Mouse (Mus musculus) G1E (cell line): ENCODE measurements around the gene Ckap2l. TPM values are rescaled to one million over a fixed set of nuclear protein-coding genes. Genes with fewer than 3 reads are reported as not detected.

ENCODE experiments used
- ATAC-seq: 2 replicates; pipeline ENCODE4 v1.8.0; 2016; ENCODE audit warnings: mild to moderate bottlenecking; ENCODE audit not compliant: insufficient number of reproducible peaks, poor library complexity, low FRiP score, severe bottlenecking; ENCODE audit errors: extremely low read depth
- DNase-seq: peaks from one replicate; pipeline ENCODE4 v3.0.0; 2012; ENCODE audit warnings: low spot score
- H3K27me3 ChIP-seq: 2 replicates; pipeline ENCODE4 v1.6.1; 2012; ENCODE audit warnings: mild to moderate bottlenecking, low read length, inconsistent platforms; ENCODE audit not compliant: insufficient read depth
- H3K36me3 ChIP-seq: replicated peaks from 2 replicates; pipeline ENCODE3; 2012; ENCODE audit warnings: mild to moderate bottlenecking, inconsistent platforms
- H3K4me1 ChIP-seq: 2 replicates; pipeline ENCODE4 v1.6.1; 2012; ENCODE audit warnings: low read depth, low read length, inconsistent platforms, mixed read lengths; ENCODE audit not compliant: insufficient read depth
- H3K4me3 ChIP-seq: 2 replicates; pipeline ENCODE4 v1.5.1; 2012; ENCODE audit warnings: low read depth, mild to moderate bottlenecking, inconsistent platforms, low read length, moderate library complexity, mixed read lengths
- H3K9me3 ChIP-seq: replicated peaks from 2 replicates; pipeline ENCODE4 v1.6.1; 2012; ENCODE audit warnings: inconsistent platforms
- CTCF ChIP-seq: IDR thresholded peaks from 2 replicates; pipeline ENCODE4 v1.5.1; 2012; ENCODE audit warnings: low read depth, low read length, inconsistent platforms, mixed read lengths
- GATA1 ChIP-seq: IDR thresholded peaks from 2 replicates; pipeline ENCODE4 v1.6.1; 2012; ENCODE audit warnings: borderline replicate concordance, low read length, inconsistent platforms, mixed read lengths
- GATA2 ChIP-seq: IDR thresholded peaks from 2 replicates; pipeline ENCODE4 v1.6.1; 2012; ENCODE audit warnings: low read depth, low read length, inconsistent platforms, borderline replicate concordance
- POLR2AphosphoS5 ChIP-seq: IDR thresholded peaks from 2 replicates; pipeline ENCODE4 v1.6.1; 2012; ENCODE audit warnings: low read depth, low read length, inconsistent platforms; ENCODE audit not compliant: insufficient replicate concordance
- TAL1 ChIP-seq: conservative IDR thresholded peaks from 2 replicates; pipeline ENCODE4 v1.6.1; 2012; ENCODE audit warnings: low read depth, low read length, inconsistent platforms, mixed read lengths
- polyA plus RNA-seq: library from polyadenylated mRNA; stranded (reverse); fragments of >175 nt; gene quantifications from 2 replicates; pipeline ENCODE4 v1.2.3, GENCODE M21; 2012
- total RNA-seq, 2 experiments: library from RNA; stranded (forward) in 1 of 2; stranded (reverse) in 1 of 2; fragments of 200-1000 nt in 1 of 2; fragments of >200 nt in 1 of 2; fragmentation: Nextera tagmentation in 1 of 2; gene quantifications; 2 replicates each; pipeline ENCODE4 v1.2.3; 2014 to 2017

Ckap2l gene
- total and polyA plus RNA-seq, 3 experiments, result 40.5 to 180 (median 60.2) TPM

DNA sequence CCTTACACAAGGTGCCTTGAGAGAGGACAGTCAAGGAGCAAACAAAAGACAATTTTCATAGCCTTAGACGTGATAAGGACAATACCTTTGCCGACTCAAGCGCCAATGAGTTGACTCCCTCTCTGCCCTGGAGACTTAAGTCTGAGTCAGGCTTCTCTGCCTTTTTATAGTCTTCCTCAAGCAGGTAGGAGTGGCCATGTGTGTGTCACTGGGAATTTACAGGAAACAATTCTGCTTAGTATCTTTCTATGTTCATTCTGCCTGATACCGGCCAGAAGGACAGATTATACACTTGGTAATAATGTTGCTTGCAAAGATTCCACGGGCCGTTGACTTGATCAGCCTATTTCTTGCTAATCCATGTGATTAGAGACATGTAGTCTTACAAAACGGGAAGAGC is 12.8 kb upstream of the Ckap2l start, which contains the start of gene Il1a:
Gene Il1a (minus strand): TSS at position 137 of the 400 bp plus-strand sequence.
- no peak for TF ChIP-seq GATA2
- no peak for TF ChIP-seq POLR2AphosphoS5
- no peak for TF ChIP-seq CTCF
- TF ChIP-seq GATA1, result no peak
- TF ChIP-seq TAL1, result no peak
- Histone ChIP-seq H3K27me3 (peaks cover 30% of the 10 kb centered on the region), H3K4me1 (peaks cover 8% of the 10 kb centered on the region; the same call in 1 of the 2 replicates), H3K36me3 (no peaks in the 10 kb centered on the region), H3K9me3 (no peaks in the 10 kb centered on the region), H3K4me3 (no peak within 1 kb of the TSS)
- DNase-seq (no peak), ATAC-seq (no peak)

DNA sequence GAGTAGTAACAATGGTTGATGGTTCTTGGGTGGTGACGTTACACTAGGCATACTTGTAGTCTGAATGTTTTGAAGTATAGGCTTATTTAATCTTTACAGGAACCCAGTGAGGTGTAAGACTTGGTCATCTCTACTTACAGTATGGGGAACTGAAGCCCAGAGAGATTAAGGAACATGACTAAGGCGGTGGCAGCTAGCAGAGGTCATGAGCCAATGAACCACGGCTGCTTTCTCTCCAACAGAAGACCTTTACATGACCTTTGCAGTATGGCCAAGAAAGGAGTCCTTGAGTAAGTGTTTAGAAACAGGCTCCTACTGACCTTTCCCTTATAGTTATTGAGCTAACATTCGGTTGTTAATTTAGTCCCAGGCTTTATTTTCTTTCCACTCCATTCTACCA is 9.0 kb upstream of the Ckap2l start:
- Histone ChIP-seq H3K36me3 (no peaks in the 10 kb centered on the region), H3K9me3 (no peaks in the 10 kb centered on the region), H3K27me3 (peaks cover 12% of the 10 kb centered on the region), H3K4me3 (no peak overlapping the region), H3K4me1 (no peaks in the 10 kb centered on the region; the same call in 1 of the 2 replicates)
- TF ChIP-seq CTCF (no peak), GATA1 (no peak), TAL1 (no peak)
- no peak for DNase-seq
- no peak for ATAC-seq

DNA sequence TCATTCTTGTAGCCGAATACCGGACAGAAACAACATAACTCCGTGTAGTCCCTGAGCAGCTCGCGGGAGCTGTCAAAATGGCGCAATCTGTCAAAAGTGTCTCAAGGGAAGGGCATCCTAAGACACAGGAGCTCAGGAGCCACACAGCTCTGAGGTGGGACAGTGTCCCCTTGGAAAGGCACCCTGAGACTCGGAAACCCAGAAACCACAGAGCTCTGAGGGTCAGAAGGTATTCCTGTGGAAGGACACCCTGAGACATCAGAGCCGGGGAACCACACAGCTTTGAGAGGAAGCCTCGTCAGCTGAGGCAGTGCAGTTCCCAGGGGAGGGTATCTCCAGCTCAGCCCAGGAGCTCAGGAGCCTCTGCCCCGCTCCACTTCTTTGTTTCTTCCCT is 574 bp upstream of the Ckap2l start:
- H3K9me3 ChIP-seq, result no peaks in the 10 kb centered on the region
- ATAC-seq (0 out of 2 replicates have a peak, but pooled peaks have one; percentile 19), DNase-seq (no peak)
- TF ChIP-seq POLR2AphosphoS5, result no peak
- TF ChIP-seq TAL1, result no peak
- no peak for TF ChIP-seq GATA1
- TF ChIP-seq CTCF, result no peak
- no peak for TF ChIP-seq GATA2
- peaks cover 19% of the 10 kb centered on the region for H3K36me3 ChIP-seq
- peaks cover 26% of the 10 kb centered on the region for H3K4me1 ChIP-seq
- peak overlapping the region; percentile 84 for H3K4me3 ChIP-seq
- H3K27me3 ChIP-seq, result no peaks in the 10 kb centered on the region

DNA sequence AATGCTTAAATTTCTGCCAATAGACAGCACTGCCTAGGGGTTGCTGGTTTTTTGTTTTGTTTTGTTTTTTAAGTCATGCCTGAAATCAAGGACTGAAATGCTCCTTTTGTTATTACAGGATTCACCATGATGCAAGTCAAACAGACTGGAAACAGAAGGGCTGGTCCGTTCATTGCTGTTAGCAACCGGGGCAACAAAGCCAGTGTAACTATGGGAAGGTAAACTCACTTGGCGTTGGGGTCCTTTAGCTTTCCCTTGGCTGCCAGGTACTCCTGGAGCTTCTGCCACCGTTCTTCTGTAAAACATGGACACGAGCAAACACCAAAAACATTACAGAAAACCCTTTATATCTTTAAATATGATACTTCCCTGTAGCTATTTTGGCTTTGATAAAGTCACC is 926 bp downstream of the Ckap2l start:
- H3K27me3 ChIP-seq, result no peaks in the 10 kb centered on the region
- H3K36me3 ChIP-seq, result peaks cover 22% of the 10 kb centered on the region
- no peaks in the 10 kb centered on the region for H3K9me3 ChIP-seq
- no peak for ATAC-seq
- H3K4me3 ChIP-seq, result peak overlapping the region; percentile 84
- no peak for TF ChIP-seq GATA2
- no peak for TF ChIP-seq GATA1
- TF ChIP-seq TAL1, result no peak
- no peak for TF ChIP-seq POLR2AphosphoS5
- no peak for TF ChIP-seq CTCF
- peaks cover 26% of the 10 kb centered on the region for H3K4me1 ChIP-seq
- no peak for DNase-seq

DNA sequence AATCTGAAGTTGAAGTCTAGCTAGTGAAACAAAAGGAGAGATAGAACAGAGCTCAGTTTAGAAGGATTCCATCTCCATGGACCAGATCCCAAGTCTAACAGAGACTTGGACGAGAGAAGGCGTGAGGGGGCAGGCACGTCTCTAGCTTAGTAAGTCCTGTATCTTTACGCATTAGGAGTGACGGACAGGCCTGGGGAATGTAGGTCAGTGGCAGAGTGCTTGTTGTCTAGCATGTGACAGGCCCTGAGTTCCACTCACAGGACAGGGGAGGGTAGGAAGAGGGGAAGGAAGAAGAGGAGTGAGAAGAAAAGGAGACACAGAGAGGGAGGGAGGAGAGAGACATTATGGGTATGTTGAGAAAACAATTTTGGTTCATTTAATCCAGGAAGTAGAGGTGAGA is 1.9 kb downstream of the Ckap2l start:
- DNase-seq, result no peak
- ATAC-seq, result no peak
- Histone ChIP-seq H3K36me3 (peaks cover 31% of the 10 kb centered on the region), H3K4me1 (peaks cover 26% of the 10 kb centered on the region), H3K4me3 (no peak overlapping the region; the same call in 1 of the 2 replicates), H3K27me3 (no peaks in the 10 kb centered on the region), H3K9me3 (no peaks in the 10 kb centered on the region)
- TF ChIP-seq GATA2 (no peak), TAL1 (no peak), CTCF (no peak), GATA1 (no peak), POLR2AphosphoS5 (no peak)

DNA sequence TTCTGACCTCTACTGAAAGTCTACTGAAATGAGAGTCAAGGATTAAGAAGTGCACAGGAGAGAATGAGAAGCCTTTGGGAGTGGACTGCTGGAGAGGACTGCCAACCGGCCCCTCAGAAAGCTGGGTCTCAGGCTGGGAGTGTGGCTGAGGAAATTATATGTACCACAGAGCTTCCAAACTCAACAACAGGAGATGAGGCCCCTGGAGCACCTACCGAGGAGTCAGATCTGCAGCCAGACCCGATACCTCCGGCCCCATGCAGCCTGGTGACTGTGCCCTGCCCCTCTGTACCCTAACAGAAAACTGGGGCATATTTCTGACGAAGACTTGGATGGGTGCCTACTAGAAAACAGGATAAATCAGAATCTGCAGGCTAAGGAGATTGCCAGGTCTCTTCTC is 23.2 kb downstream of the Ckap2l start:
- no peaks in the 10 kb centered on the region for H3K4me1 ChIP-seq
- DNase-seq (no peak), ATAC-seq (no peak)
- H3K36me3 ChIP-seq, result peaks cover 82% of the 10 kb centered on the region
- TF ChIP-seq GATA1 (no peak), POLR2AphosphoS5 (no peak), GATA2 (no peak), TAL1 (no peak), CTCF (no peak)
- H3K4me3 ChIP-seq, result no peak overlapping the region
- H3K27me3 ChIP-seq, result no peaks in the 10 kb centered on the region
- H3K9me3 ChIP-seq, result no peaks in the 10 kb centered on the region

DNA sequence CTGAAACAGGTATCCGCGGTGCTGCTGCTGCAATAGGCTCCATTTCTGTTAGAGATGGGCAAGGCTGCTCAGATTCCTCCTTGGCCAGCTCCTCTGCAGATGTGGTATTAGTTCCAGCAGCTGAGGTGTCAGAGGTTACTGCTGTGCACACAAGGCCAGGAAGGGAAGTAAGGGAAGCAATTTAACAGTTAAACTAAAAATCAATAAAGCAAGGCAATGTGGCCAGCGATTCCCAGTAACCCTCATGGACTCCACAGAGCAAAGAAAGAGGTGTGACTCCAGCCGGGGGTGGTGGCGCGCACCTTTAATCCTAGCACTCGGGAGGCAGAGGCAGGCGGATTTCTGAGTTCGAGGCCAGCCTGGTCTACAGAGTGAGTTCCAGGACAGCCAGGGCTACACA is 26.4 kb downstream of the Ckap2l start:
- H3K4me1 ChIP-seq, result no peaks in the 10 kb centered on the region
- H3K36me3 ChIP-seq, result peaks cover 80% of the 10 kb centered on the region
- no peaks in the 10 kb centered on the region; the same call in 1 of the 2 replicates for H3K9me3 ChIP-seq
- no peak for TF ChIP-seq POLR2AphosphoS5
- no peak for TF ChIP-seq GATA1
- TF ChIP-seq CTCF, result no peak
- no peak for TF ChIP-seq GATA2
- no peak for TF ChIP-seq TAL1
- no peak overlapping the region for H3K4me3 ChIP-seq
- ATAC-seq, result no peak
- no peaks in the 10 kb centered on the region for H3K27me3 ChIP-seq
- no peak for DNase-seq
